Mouse (Mus musculus): ENCODE results near the gene Sost. TPM values are rescaled to one million over a fixed set of nuclear protein-coding genes. Genes with fewer than 3 reads are reported as not detected.

The Sost gene
- polyA plus RNA-seq, 1 experiment from 2014 or later, result not detected

DNA sequence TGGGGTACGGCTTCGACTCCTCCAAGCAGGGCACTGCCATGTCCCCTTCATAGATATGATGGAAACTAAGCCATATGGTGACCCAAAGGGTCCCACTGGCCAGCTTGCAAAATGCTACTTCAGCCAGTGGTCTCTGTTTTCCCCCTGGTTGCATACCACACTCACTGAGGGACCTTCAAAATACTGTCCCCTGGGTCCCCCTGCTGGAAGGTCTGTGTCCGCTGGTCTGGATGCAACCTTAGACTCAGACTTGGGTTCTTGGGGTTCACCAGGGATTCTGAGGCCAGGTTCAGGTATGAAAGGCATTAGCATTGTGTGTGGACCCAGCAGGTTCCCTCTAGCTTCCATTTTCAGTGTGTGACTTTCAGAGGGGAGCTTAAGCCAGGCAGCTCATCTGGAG, 50.0 kb downstream of the Sost start:
- no peaks in the 10 kb centered on the region for H3K4me1 ChIP-seq (replicated peaks; ENCODE audit: control insufficient read depth, insufficient read depth, low read length)
- ATAC-seq (replicated peaks; ENCODE audit: low FRiP score) (no peak), DNase-seq (ENCODE audit: low spot score) (no peak)
- H3K9ac ChIP-seq (ENCODE audit: low read depth, low read length), result no peak overlapping the region
- no peaks in the 10 kb centered on the region for H3K9me3 ChIP-seq (ENCODE audit: control insufficient read depth, low read length)
- 62% methylated on average over 3 of the region's 3 CpGs for WGBS
- no peak overlapping the region for H3K27ac ChIP-seq (ENCODE audit: low read depth, low read length)
- peaks cover 10% of the 10 kb centered on the region for H3K27me3 ChIP-seq (replicated peaks; ENCODE audit: control insufficient read depth, insufficient read depth, low read length)
- no peaks in the 10 kb centered on the region for H3K36me3 ChIP-seq (ENCODE audit: control insufficient read depth, insufficient read depth, low read length)
- H3K4me3 ChIP-seq (ENCODE audit: low read depth, low read length), result no peak overlapping the region
- H3K4me2 ChIP-seq, result no peak overlapping the region

DNA sequence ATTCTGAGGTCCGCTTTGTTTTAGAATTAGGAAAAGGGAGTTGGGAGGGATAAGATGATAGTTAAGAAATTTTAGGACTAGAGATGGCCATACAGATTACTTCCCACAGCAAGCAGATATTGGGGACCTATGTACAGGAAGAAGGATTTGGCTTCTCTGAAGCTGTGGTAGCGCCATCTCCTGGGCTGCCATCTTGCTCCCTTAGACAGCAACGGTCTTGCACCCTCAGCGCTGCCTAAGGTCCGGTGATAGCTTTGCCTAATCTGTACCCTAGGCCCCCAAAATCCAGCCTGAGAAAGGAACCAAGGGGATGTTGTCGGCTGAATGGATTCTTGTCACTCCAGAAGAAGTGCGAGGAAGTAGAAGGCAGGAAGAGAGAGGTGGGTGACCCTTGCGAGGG, 53.2 kb downstream of the Sost start:
- H3K4me1 ChIP-seq (replicated peaks; ENCODE audit: control insufficient read depth, insufficient read depth, low read length), result no peaks in the 10 kb centered on the region
- H3K9ac ChIP-seq (ENCODE audit: low read depth, low read length), result no peak overlapping the region
- no peak for ATAC-seq (replicated peaks; ENCODE audit: low FRiP score)
- H3K27me3 ChIP-seq (replicated peaks; ENCODE audit: control insufficient read depth, insufficient read depth, low read length), result peaks cover 15% of the 10 kb centered on the region
- no peak for DNase-seq (ENCODE audit: low spot score)
- no peak overlapping the region for H3K27ac ChIP-seq (ENCODE audit: low read depth, low read length)
- H3K36me3 ChIP-seq (ENCODE audit: control insufficient read depth, insufficient read depth, low read length), result no peaks in the 10 kb centered on the region
- no peak overlapping the region for H3K4me3 ChIP-seq (ENCODE audit: low read depth, low read length)
- 50% methylated on average over 8 of the region's 8 CpGs for whole genome bisulfite sequencing
- no peaks in the 10 kb centered on the region for H3K9me3 ChIP-seq (ENCODE audit: control insufficient read depth, low read length)
- no peak overlapping the region for H3K4me2 ChIP-seq

Other genes starting within 250 kb of the Sost start
- 37.6 and 38.8 TPM in 2 replicates for gene Dhx8, start 234.1 kb downstream of the Sost start, polyA plus RNA-seq (2014; fragmentation: Nextera tagmentation; extraction: Ambion mirVana)
- gene Etv4, start 181.6 kb downstream of the Sost start, polyA plus RNA-seq (2014; fragmentation: Nextera tagmentation; extraction: Ambion mirVana), result 3.3 and 3.9 TPM in 2 replicates
- gene Meox1, start 72.6 kb downstream of the Sost start, polyA plus RNA-seq (2014; fragmentation: Nextera tagmentation; extraction: Ambion mirVana), result 2.8 and 3.6 TPM in 2 replicates
- not detected in 2 replicates for gene Cfap97d1, start 17.3 kb upstream of the Sost start, polyA plus RNA-seq (2014; fragmentation: Nextera tagmentation; extraction: Ambion mirVana)
- gene Dusp3, start 20.0 kb upstream of the Sost start, polyA plus RNA-seq (2014; fragmentation: Nextera tagmentation; extraction: Ambion mirVana), result 20.5 and 21.2 TPM in 2 replicates
- 2.6 and 3.2 TPM in 2 replicates for gene Mpp3, start 61.4 kb upstream of the Sost start, polyA plus RNA-seq (2014; fragmentation: Nextera tagmentation; extraction: Ambion mirVana)
- 0.27 and 0.66 TPM in 2 replicates for gene Cd300lg, start 74.5 kb upstream of the Sost start, polyA plus RNA-seq (2014; fragmentation: Nextera tagmentation; extraction: Ambion mirVana)
- 12.1 and 12.8 TPM in 2 replicates for gene Mpp2, start 121.5 kb upstream of the Sost start, polyA plus RNA-seq (2014; fragmentation: Nextera tagmentation; extraction: Ambion mirVana)
- gene Ppy, start 134.3 kb upstream of the Sost start, polyA plus RNA-seq (2014; fragmentation: Nextera tagmentation; extraction: Ambion mirVana), result not detected in 2 replicates
- 1.0 and 2.4 TPM in 2 replicates for gene Pyy, start 140.8 kb upstream of the Sost start, polyA plus RNA-seq (2014; fragmentation: Nextera tagmentation; extraction: Ambion mirVana)
- gene Nags, start 178.5 kb upstream of the Sost start, polyA plus RNA-seq (2014; fragmentation: Nextera tagmentation; extraction: Ambion mirVana), result 4.9 and 5.1 TPM in 2 replicates
- gene Tmem101, start 189.4 kb upstream of the Sost start, polyA plus RNA-seq (2014; fragmentation: Nextera tagmentation; extraction: Ambion mirVana), result 25.7 and 26.0 TPM in 2 replicates
- gene Lsm12, start 218.3 kb upstream of the Sost start, polyA plus RNA-seq (2014; fragmentation: Nextera tagmentation; extraction: Ambion mirVana), result 80.1 and 83.2 TPM in 2 replicates
- 38.8 and 39.5 TPM in 2 replicates for gene G6pc3, start 222.6 kb upstream of the Sost start, polyA plus RNA-seq (2014; fragmentation: Nextera tagmentation; extraction: Ambion mirVana)

All from liver, embryonic 11.5 days (tissue).